24 mouse cellular contexts compared by ENCODE assay signal in genomic region chr7:109527536-109527935, GRCm38 (mm10). TPM values are rescaled to one million over a fixed set of nuclear protein-coding genes. Genes with fewer than 3 reads are reported as not detected.
A peak's percentile ranks its signal among the peaks of the same experiment; 100 is the strongest.
DNase-seq lines count a peak whose midpoint lies in the region; ATAC-seq and TF ChIP-seq lines count a peak whose summit lies in the region.
"Had no signal": no experiment of that assay in that cellular context is flagged by ENCODE, and none has a peak within 500 bp of the region (broad histone marks: within the 10 kb centered on the region; RNA-seq: fewer than 3 reads in every experiment).

No protein-coding gene starts in this region.

- H3K9ac ChIP-seq in forebrain, embryonic 14.5 days (ENCODE audit: low read length) = no peak overlapping the region; the same call in 1 of the 2 replicates
- H3K9ac ChIP-seq in liver, postnatal 0 days (replicated peaks) = no peak overlapping the region
- H3K9ac ChIP-seq: forebrain, embryonic 15.5 days; intestine, embryonic 15.5 days; liver, embryonic 15.5 days; lung, embryonic 15.5 days; midbrain, embryonic 15.5 days; stomach, embryonic 15.5 days had no signal

- WGBS in forebrain, embryonic 10.5 days = 73% methylated on average over 3 of the region's 3 CpGs
- 80% methylated on average over 3 of the region's 3 CpGs for WGBS in forebrain, embryonic 14.5 days
- 60% methylated on average over 3 of the region's 3 CpGs for WGBS in liver, postnatal 0 days (ENCODE audit: insufficient replicate concordance)

- H3K27me3 ChIP-seq in forebrain, embryonic 10.5 days (ENCODE audit: poor library complexity, severe bottlenecking) = no peaks in the 10 kb centered on the region
- H3K27me3 ChIP-seq in forebrain, embryonic 14.5 days (replicated peaks; ENCODE audit: control insufficient read depth, insufficient read depth, low read length) = no peaks in the 10 kb centered on the region
- no peaks in the 10 kb centered on the region for H3K27me3 ChIP-seq in liver, postnatal 0 days (ENCODE audit: insufficient read depth, low read length)
- no peaks in the 10 kb centered on the region for H3K27me3 ChIP-seq in myocyte (ENCODE audit: control insufficient read depth, insufficient read depth, insufficient read length)
- H3K27me3 ChIP-seq: forebrain, embryonic 15.5 days; intestine, embryonic 15.5 days; liver, embryonic 15.5 days; lung, embryonic 15.5 days; midbrain, embryonic 15.5 days; stomach, embryonic 15.5 days had no signal

- no peak for DNase-seq in forebrain, embryonic 10.5 days (ENCODE audit: extremely low spot score, low spot score)
- no peak for DNase-seq in forebrain, embryonic 14.5 days (ENCODE audit: low spot score)
- no peak for DNase-seq in liver, postnatal 0 days
- DNase-seq in liver (no peak), ZHBTc4 (ENCODE audit: low read depth, low spot score) (peak; percentile 52)
- DNase-seq: adrenal gland, postnatal 10 days; cerebellum, postnatal 10 days; kidney, postnatal 14 days; right cerebral cortex, postnatal 25 days; thymus, postnatal 14 days had no signal

- no peak for TF ChIP-seq CTCF in liver, postnatal 0 days (IDR thresholded peaks at IDR 0.05; ENCODE audit: low read depth)

- H3K4me3 ChIP-seq in forebrain, embryonic 10.5 days = no peak overlapping the region
- no peak overlapping the region for H3K4me3 ChIP-seq in forebrain, embryonic 14.5 days (ENCODE audit: low read depth, low read length)
- H3K4me3 ChIP-seq in liver, postnatal 0 days (ENCODE audit: low read depth, low read length) = no peak overlapping the region
- H3K4me3 ChIP-seq in myocyte = no peak overlapping the region
- H3K4me3 ChIP-seq: forebrain, embryonic 15.5 days; hindbrain, embryonic 10.5 days; intestine, embryonic 15.5 days; liver, embryonic 15.5 days; lung, embryonic 15.5 days; midbrain, embryonic 15.5 days; stomach, embryonic 15.5 days had no signal

- TF ChIP-seq POLR2A in myocyte (IDR thresholded peaks at IDR 0.05; ENCODE audit: insufficient read length, low read depth) = no peak

- H3K4me2 ChIP-seq in forebrain, embryonic 14.5 days (ENCODE audit: low read length) = no peak overlapping the region
- no peak overlapping the region for H3K4me2 ChIP-seq in liver, postnatal 0 days (ENCODE audit: low read depth, low read length)
- H3K4me2 ChIP-seq in myocyte (ENCODE audit: low read depth) = no peak overlapping the region
- H3K4me2 ChIP-seq: forebrain, embryonic 15.5 days; intestine, embryonic 15.5 days; liver, embryonic 15.5 days; lung, embryonic 15.5 days; midbrain, embryonic 15.5 days; stomach, embryonic 15.5 days had no signal

- H3K4me1 ChIP-seq in forebrain, embryonic 10.5 days = no peaks in the 10 kb centered on the region; the same call in 1 of the 2 replicates
- H3K4me1 ChIP-seq in forebrain, embryonic 14.5 days (ENCODE audit: control insufficient read depth, insufficient read depth, low read length) = no peaks in the 10 kb centered on the region
- H3K4me1 ChIP-seq in liver, postnatal 0 days (ENCODE audit: insufficient read depth) = no peaks in the 10 kb centered on the region
- H3K4me1 ChIP-seq: hindbrain, embryonic 10.5 days; midbrain, embryonic 15.5 days had no signal

- H3ac ChIP-seq in myocyte (ENCODE audit: control insufficient read depth, insufficient read length) = no peak overlapping the region

- TF ChIP-seq EP300 in liver, postnatal 0 days (IDR thresholded peaks at IDR 0.05; ENCODE audit: low read depth) = no peak

- 0 out of 2 replicates have a peak overlapping the region, but pooled peaks have one; percentile 15 for H3K27ac ChIP-seq in forebrain, embryonic 10.5 days
- H3K27ac ChIP-seq in forebrain, embryonic 14.5 days (ENCODE audit: low read depth, low read length) = no peak overlapping the region
- H3K27ac ChIP-seq in liver, postnatal 0 days (ENCODE audit: low read depth) = 0 out of 2 replicates have a peak overlapping the region, but pooled peaks have one; percentile 3
- H3K27ac ChIP-seq: forebrain, embryonic 15.5 days; hindbrain, postnatal 0 days; intestine, embryonic 15.5 days; liver, embryonic 15.5 days; lung, embryonic 15.5 days; midbrain, embryonic 15.5 days; stomach, embryonic 15.5 days had no signal

- no peaks in the 10 kb centered on the region for H3K9me3 ChIP-seq in forebrain, embryonic 10.5 days
- H3K9me3 ChIP-seq in forebrain, embryonic 14.5 days (replicated peaks; ENCODE audit: control insufficient read depth, low read length) = no peaks in the 10 kb centered on the region
- H3K9me3 ChIP-seq in liver, postnatal 0 days (ENCODE audit: low read length) = no peaks in the 10 kb centered on the region
- H3K9me3 ChIP-seq: forebrain, embryonic 15.5 days; hindbrain, embryonic 10.5 days; intestine, embryonic 15.5 days; liver, embryonic 15.5 days; lung, embryonic 15.5 days; midbrain, embryonic 15.5 days; stomach, embryonic 15.5 days had no signal

- H3K36me3 ChIP-seq in forebrain, embryonic 10.5 days (replicated peaks) = peaks cover 87% of the 10 kb centered on the region
- H3K36me3 ChIP-seq in forebrain, embryonic 14.5 days (ENCODE audit: control insufficient read depth, insufficient read depth, low read length) = peaks cover 40% of the 10 kb centered on the region
- peaks cover 53% of the 10 kb centered on the region for H3K36me3 ChIP-seq in liver, postnatal 0 days (replicated peaks; ENCODE audit: insufficient read depth, low read length)
- H3K36me3 ChIP-seq in myocyte (ENCODE audit: control insufficient read depth, insufficient read depth) = peaks cover 46% of the 10 kb centered on the region

- ATAC-seq in forebrain, embryonic 14.5 days = no peak
- no peak for ATAC-seq in liver, postnatal 0 days
- no peak for ATAC-seq in monocyte, adult 5-6 weeks (replicated peaks; ENCODE audit: insufficient number of reproducible peaks, low FRiP score, low TSS enrichment, poor library complexity, severe bottlenecking)
- ATAC-seq: activated CD4-positive, CD25-positive, alpha-beta regulatory T cell, adult 4 months; CD4-positive, CD25-positive, alpha-beta regulatory T cell, adult 4 months; intestine, embryonic 15.5 days had no signal

- H3K79me2 ChIP-seq in myocyte (ENCODE audit: control insufficient read depth, insufficient read depth) = no peaks in the 10 kb centered on the region

TF ChIP-seq in myocyte, 11 proteins besides CTCF, POLR2A, EP300 and RAD21:
- no peak for TF ChIP-seq TCF3 (IDR thresholded peaks at IDR 0.05; ENCODE audit: insufficient read length, low read depth)
- TF ChIP-seq POLR2AphosphoS2 (IDR thresholded peaks at IDR 0.05; ENCODE audit: insufficient read length, low read depth) = peak; percentile 56
TF ChIP-seq in myocyte: peak in this region for 1.

RNA-seq across cellular contexts. Expression of gene Rpl27a, which starts 8.6 kb away (rescaled TPM):
- polyA plus RNA-seq in forebrain, embryonic 10.5 days (2016; fragmentation: Nextera tagmentation; extraction: Ambion mirVana) = 133 and 134 TPM in 2 replicates
- polyA plus RNA-seq in forebrain, embryonic 14.5 days (2014; fragmentation: Nextera tagmentation; extraction: Ambion mirVana) = 76.5 and 100 TPM in 2 replicates
- 83.1 and 84.4 TPM in 2 replicates for polyA plus RNA-seq in liver, postnatal 0 days (2015; fragmentation: Nextera tagmentation; extraction: Ambion mirVana)
- polyA plus RNA-seq in myocyte (2012; fragmentation: generic; extraction: Trizol) = 1,271 TPM
- 372 to 417 TPM (median 387 TPM) in 3 replicates for total RNA-seq in monocyte, adult 5-6 weeks (2017)

RNA-seq across cellular contexts. Expression of gene Trim66, which starts 19.6 kb away (rescaled TPM):
- polyA plus RNA-seq in forebrain, embryonic 10.5 days (2016; fragmentation: Nextera tagmentation; extraction: Ambion mirVana) = 0.06 and 0.09 TPM in 2 replicates
- 0.38 TPM in 2 replicates for polyA plus RNA-seq in forebrain, embryonic 14.5 days (2014; fragmentation: Nextera tagmentation; extraction: Ambion mirVana)
- polyA plus RNA-seq in liver, postnatal 0 days (2015; fragmentation: Nextera tagmentation; extraction: Ambion mirVana) = 0.02 TPM in 1 of 2 replicates, not detected in the other
- polyA plus RNA-seq in myocyte (2012; fragmentation: generic; extraction: Trizol) = 0.55 TPM
- under 0.01 to 0.19 TPM in 2 of 3 replicates, not detected in the other for total RNA-seq in monocyte, adult 5-6 weeks (2017)
- total RNA-seq: megakaryocyte-erythroid progenitor cell, adult 5-6 weeks had no signal
- polyA plus RNA-seq: activated CD4-positive, CD25-positive, alpha-beta regulatory T cell, adult 4 months; CD4-positive, CD25-positive, alpha-beta regulatory T cell, adult 4 months; limb, embryonic 11.5 days; liver, embryonic 15.5 days had no signal
